Mouse (Mus musculus) testis, adult 2 months (tissue): ENCODE measurements at regions not wholly inside any gene's neighbourhood (a gene's known extent, or its start where the extent isn't known, plus 50 kb on each side); places are given as distances from the start of the nearest gene placed in this dataset.

Source experiments
- H3K27ac ChIP-seq: fragments of 200-500 bp; 2 replicates; pipeline ENCODE4 v1.5.1; 2012; ENCODE audit warnings: low read depth, low read length; ENCODE audit not compliant: control insufficient read depth, insufficient read depth
- H3K27me3 ChIP-seq: fragments of 200-500 bp; 2 replicates; pipeline ENCODE4 v1.6.1; 2012; ENCODE audit warnings: mild to moderate bottlenecking, low read length, moderate library complexity; ENCODE audit not compliant: control insufficient read depth, insufficient read depth
- H3K36me3 ChIP-seq: fragments of 200-500 bp; 2 replicates; pipeline ENCODE4 v1.6.1; 2012; ENCODE audit warnings: mild to moderate bottlenecking, low read length; ENCODE audit not compliant: control insufficient read depth, insufficient read depth
- H3K4me1 ChIP-seq: fragments of 200-500 bp; 2 replicates; pipeline ENCODE4 v1.6.1; 2012; ENCODE audit warnings: low read length; ENCODE audit not compliant: control insufficient read depth, insufficient read depth
- H3K4me3 ChIP-seq: fragments of 200-500 bp; 2 replicates; pipeline ENCODE4 v1.5.1; 2012; ENCODE audit warnings: low read depth, mild to moderate bottlenecking, low read length, moderate library complexity, mixed read lengths; ENCODE audit not compliant: control insufficient read depth
- CTCF ChIP-seq: fragments of 200-500 bp; IDR thresholded peaks from 2 replicates; pipeline ENCODE4 v1.5.1; 2012; ENCODE audit warnings: low read depth, mild to moderate bottlenecking, inconsistent platforms, low read length, moderate library complexity; ENCODE audit not compliant: control insufficient read depth, insufficient read depth, insufficient replicate concordance
- POLR2A ChIP-seq: fragments of 200-500 bp; IDR thresholded peaks from 2 replicates; pipeline ENCODE4 v1.6.1; 2012; ENCODE audit warnings: low read depth, mild to moderate bottlenecking, inconsistent platforms, low read length, moderate library complexity; ENCODE audit not compliant: control insufficient read depth

GRCm38 (mm10) chr1:155472112-155472955 is 55.1 kb upstream of the Xpr1 start:
- no peak for TF ChIP-seq POLR2A
- TF ChIP-seq CTCF = no peak

GRCm38 (mm10) chr1:155472956-155473646 is 55.9 kb upstream of the Xpr1 start:
- Histone ChIP-seq H3K27ac (no peak overlapping the region), H3K36me3 (no peaks in the 10 kb centered on the region), H3K27me3 (no peaks in the 10 kb centered on the region), H3K4me1 (no peaks in the 10 kb centered on the region), H3K4me3 (no peak overlapping the region)
- TF ChIP-seq CTCF = no peak
- TF ChIP-seq POLR2A = no peak

More at GRCm38 (mm10) chr1:155472112-155472955, 55.1 kb upstream of the Xpr1 start:
- H3K4me1 ChIP-seq = no peaks in the 10 kb centered on the region
- H3K27me3 ChIP-seq = no peaks in the 10 kb centered on the region
- no peaks in the 10 kb centered on the region for H3K36me3 ChIP-seq
- no peak overlapping the region for H3K4me3 ChIP-seq
- no peak overlapping the region for H3K27ac ChIP-seq

DNA sequence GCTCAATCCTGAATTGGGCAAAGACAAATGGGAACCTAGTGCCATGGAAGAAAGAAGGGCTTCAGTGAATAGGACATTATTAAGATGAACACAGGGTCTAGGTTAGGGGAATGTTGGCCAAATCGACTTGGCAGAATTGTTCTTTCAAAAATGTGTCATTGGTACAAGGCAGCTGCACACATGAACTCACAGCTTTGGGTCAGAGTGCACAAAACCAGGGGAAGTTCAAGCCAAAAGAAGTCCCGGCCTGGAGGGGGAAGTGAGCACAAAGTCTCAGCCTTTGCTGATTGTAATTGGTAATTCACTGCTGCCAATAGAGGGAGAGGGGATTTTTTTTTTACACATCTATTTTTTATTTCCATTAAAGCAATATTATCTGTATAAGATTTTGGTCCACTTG is 57.8 kb upstream of the Xpr1 start:
- H3K4me3 ChIP-seq = no peak overlapping the region
- H3K27ac ChIP-seq = no peak overlapping the region
- no peaks in the 10 kb centered on the region for H3K36me3 ChIP-seq
- no peaks in the 10 kb centered on the region for H3K4me1 ChIP-seq
- TF ChIP-seq CTCF (no peak), POLR2A (no peak)
- H3K27me3 ChIP-seq = no peaks in the 10 kb centered on the region

GRCm38 (mm10) chr1:155476237-155476636 is 59.0 kb upstream of the Xpr1 start:
- H3K4me1 ChIP-seq = no peaks in the 10 kb centered on the region
- no peaks in the 10 kb centered on the region for H3K27me3 ChIP-seq
- H3K36me3 ChIP-seq = no peaks in the 10 kb centered on the region
- TF ChIP-seq CTCF = no peak
- no peak for TF ChIP-seq POLR2A
- no peak overlapping the region for H3K4me3 ChIP-seq
- H3K27ac ChIP-seq = no peak overlapping the region

DNA sequence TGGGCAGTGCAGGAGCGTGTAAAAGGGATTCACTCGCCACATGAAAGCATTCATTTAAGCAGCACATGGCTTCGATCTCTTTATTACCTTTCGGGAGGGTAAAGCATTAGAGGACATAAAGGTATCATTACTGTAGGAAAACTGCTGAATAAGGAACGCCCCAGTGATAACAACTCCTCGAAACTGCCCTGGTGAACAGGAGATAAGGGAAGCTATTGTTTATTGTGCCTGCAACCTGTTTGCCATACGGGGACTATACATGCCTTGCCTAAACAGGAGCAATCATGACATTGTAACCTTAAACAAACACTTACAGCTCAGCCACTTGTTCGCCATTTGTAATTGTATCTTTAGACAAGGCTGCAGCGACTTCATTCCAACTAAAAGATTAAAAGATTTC is 64.9 kb upstream of the Xpr1 start:
- TF ChIP-seq CTCF = no peak
- TF ChIP-seq POLR2A = no peak
- Histone ChIP-seq H3K27me3 (no peaks in the 10 kb centered on the region), H3K27ac (no peak overlapping the region), H3K36me3 (no peaks in the 10 kb centered on the region), H3K4me3 (no peak overlapping the region), H3K4me1 (no peaks in the 10 kb centered on the region)

DNA sequence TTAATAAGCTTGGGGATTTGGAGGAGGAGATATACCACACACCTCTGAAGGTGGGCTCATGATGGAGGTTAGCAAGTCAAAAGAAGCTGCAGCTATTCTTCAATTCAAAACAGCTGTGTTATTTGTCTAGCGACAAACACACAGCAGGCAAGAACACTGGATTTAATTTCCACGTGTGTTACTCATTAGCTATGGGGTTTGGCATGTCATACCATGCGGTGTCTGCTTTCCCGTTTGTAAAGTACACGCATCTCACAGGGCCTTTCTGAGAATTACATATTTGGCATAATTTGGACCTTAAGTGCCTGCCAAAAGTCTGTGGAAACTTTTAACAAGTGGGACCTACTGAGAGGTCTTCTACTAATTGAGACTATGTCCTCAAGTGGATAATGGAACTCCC is 65.5 kb upstream of the Xpr1 start:
- TF ChIP-seq POLR2A (no peak), CTCF (no peak)
- Histone ChIP-seq H3K27me3 (no peaks in the 10 kb centered on the region), H3K4me3 (no peak overlapping the region), H3K27ac (no peak overlapping the region), H3K4me1 (no peaks in the 10 kb centered on the region), H3K36me3 (no peaks in the 10 kb centered on the region)

- TF ChIP-seq POLR2A (no peak), CTCF (no peak)
- Histone ChIP-seq H3K4me3 (no peak overlapping the region), H3K27me3 (no peaks in the 10 kb centered on the region), H3K4me1 (no peaks in the 10 kb centered on the region), H3K27ac (no peak overlapping the region), H3K36me3 (no peaks in the 10 kb centered on the region)
Observed at GRCm38 (mm10) chr1:155483693-155484092, 66.5 kb upstream of the Xpr1 start.

DNA sequence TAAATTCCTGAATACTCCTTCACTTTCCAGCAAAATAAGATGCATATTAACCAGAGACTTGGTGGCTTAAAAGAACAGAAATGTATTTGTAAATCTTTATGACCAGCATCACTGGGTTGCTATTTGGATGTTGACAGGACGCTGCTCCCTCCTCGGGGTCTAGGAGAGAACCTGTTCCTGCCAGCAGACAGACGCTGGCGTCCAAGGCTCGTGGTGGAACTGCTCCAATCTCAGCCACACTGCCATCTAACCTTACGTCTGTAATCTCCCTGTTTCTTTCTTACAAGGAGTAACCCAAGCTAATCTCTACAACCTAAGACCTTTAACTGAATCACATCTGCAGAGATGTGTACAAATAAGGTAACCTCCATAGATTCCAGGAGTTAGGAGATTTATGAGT is 70.1 kb upstream of the Acbd6 start:
- no peak for TF ChIP-seq CTCF
- no peak for TF ChIP-seq POLR2A
- no peak overlapping the region for H3K27ac ChIP-seq
- no peak overlapping the region for H3K4me3 ChIP-seq
- H3K4me1 ChIP-seq = 0 out of 2 replicates have a peak, but pooled peaks cover 2% of the 10 kb centered on the region
- no peaks in the 10 kb centered on the region for H3K36me3 ChIP-seq
- no peaks in the 10 kb centered on the region for H3K27me3 ChIP-seq
